In genomic region chr2:179537800-179538450, GRCm38 (mm10) we compare ENCODE assay signal across 11 mouse cellular contexts.
DNase-seq lines count a peak whose midpoint lies in the region; ATAC-seq lines count a peak whose summit lies in the region.
"Had no signal": no experiment of that assay in that cellular context is flagged by ENCODE, and none has a peak within 500 bp of the region (broad histone marks: within the 10 kb centered on the region; RNA-seq: fewer than 3 reads in every experiment).

No protein-coding gene starts in this region.

- H3K27ac ChIP-seq in heart, embryonic 11.5 days (ENCODE audit: low read depth, low read length): no peak overlapping the region
- H3K27ac ChIP-seq in embryonic facial prominence, embryonic 12.5 days: no peak overlapping the region
- peak overlapping the region; percentile 61 for H3K27ac ChIP-seq in hindbrain, embryonic 11.5 days (ENCODE audit: low read depth, low read length)
- H3K27ac ChIP-seq in midbrain, embryonic 14.5 days (replicated peaks; ENCODE audit: low read depth, low read length): peak overlapping the region; percentile 78

- intact Hi-C loops in heart, postnatal 36 days (cut with DNase I): no loop called here

- no peak for ATAC-seq in heart, embryonic 11.5 days (replicated peaks; ENCODE audit: insufficient number of reproducible peaks, low FRiP score, low TSS enrichment)
- ATAC-seq in embryonic facial prominence, embryonic 12.5 days (ENCODE audit: insufficient number of reproducible peaks, insufficient read depth, low FRiP score, low TSS enrichment): peak; percentile 37; the same call in 1 of the 2 replicates
- peak; percentile 44 for ATAC-seq in hindbrain, embryonic 11.5 days (ENCODE audit: low FRiP score)
- ATAC-seq in midbrain, embryonic 14.5 days (ENCODE audit: low FRiP score, low TSS enrichment): no peak; the same call in none of the 2 replicates
- no peak for ATAC-seq in megakaryocyte progenitor cell, adult 5-6 weeks (replicated peaks; ENCODE audit: poor library complexity)
- ATAC-seq: CD4-positive, CD25-positive, alpha-beta regulatory T cell, adult 4 months had no signal

- H3K4me3 ChIP-seq in heart, embryonic 11.5 days (ENCODE audit: low read depth, low read length): no peak overlapping the region
- no peak overlapping the region for H3K4me3 ChIP-seq in embryonic facial prominence, embryonic 12.5 days
- no peak overlapping the region for H3K4me3 ChIP-seq in hindbrain, embryonic 11.5 days (ENCODE audit: low read depth, low read length)
- no peak overlapping the region for H3K4me3 ChIP-seq in midbrain, embryonic 14.5 days (replicated peaks; ENCODE audit: low read depth, low read length)

- no peak for DNase-seq in heart, postnatal 36 days
- DNase-seq in hindbrain, embryonic 11.5 days (ENCODE audit: low spot score): no peak
- peak; percentile 56 for DNase-seq in midbrain, embryonic 14.5 days
- DNase-seq in adrenal gland, postnatal 36 days: no peak
- DNase-seq in left cerebral cortex, adult 8-10 months (ENCODE audit: low spot score in 2 of 2): no peak
- DNase-seq: heart, postnatal 14 days; thymus, adult 18-20 months had no signal

- 46% methylated on average over 3 of the region's 3 CpGs for WGBS in heart, embryonic 11.5 days (ENCODE audit: insufficient replicate concordance)
- 24% methylated on average over 3 of the region's 3 CpGs for WGBS in embryonic facial prominence, embryonic 12.5 days
- WGBS in hindbrain, embryonic 11.5 days: 25% methylated on average over 3 of the region's 3 CpGs
- WGBS in midbrain, embryonic 14.5 days: 11% methylated on average over 3 of the region's 3 CpGs

- no peaks in the 10 kb centered on the region for H3K9me3 ChIP-seq in heart, embryonic 11.5 days (replicated peaks; ENCODE audit: control insufficient read depth, low read length)
- no peaks in the 10 kb centered on the region for H3K9me3 ChIP-seq in embryonic facial prominence, embryonic 12.5 days
- no peaks in the 10 kb centered on the region for H3K9me3 ChIP-seq in hindbrain, embryonic 11.5 days (ENCODE audit: control insufficient read depth, low read length)
- no peaks in the 10 kb centered on the region for H3K9me3 ChIP-seq in midbrain, embryonic 14.5 days (ENCODE audit: control insufficient read depth, low read length)

- no peaks in the 10 kb centered on the region for H3K36me3 ChIP-seq in heart, embryonic 11.5 days (ENCODE audit: control insufficient read depth, insufficient read depth, low read length)
- no peaks in the 10 kb centered on the region for H3K36me3 ChIP-seq in embryonic facial prominence, embryonic 12.5 days
- H3K36me3 ChIP-seq in hindbrain, embryonic 11.5 days (ENCODE audit: control insufficient read depth, insufficient read depth, low read length): no peaks in the 10 kb centered on the region
- H3K36me3 ChIP-seq in midbrain, embryonic 14.5 days (ENCODE audit: control insufficient read depth, insufficient read depth, low read length): no peaks in the 10 kb centered on the region

- no peak overlapping the region for H3K9ac ChIP-seq in heart, embryonic 11.5 days (ENCODE audit: low read depth, low read length)
- no peak overlapping the region for H3K9ac ChIP-seq in embryonic facial prominence, embryonic 12.5 days
- H3K9ac ChIP-seq in hindbrain, embryonic 11.5 days (ENCODE audit: low read depth, low read length): no peak overlapping the region
- H3K9ac ChIP-seq in midbrain, embryonic 14.5 days (replicated peaks; ENCODE audit: low read length): peak overlapping the region; percentile 34; the same call in 1 of the 2 replicates

- H3K27me3 ChIP-seq in heart, embryonic 11.5 days (ENCODE audit: control insufficient read depth, insufficient read depth, low read length): 0 out of 2 replicates have a peak, but pooled peaks cover 3% of the 10 kb centered on the region
- 0 out of 2 replicates have a peak, but pooled peaks cover 12% of the 10 kb centered on the region for H3K27me3 ChIP-seq in embryonic facial prominence, embryonic 12.5 days
- H3K27me3 ChIP-seq in hindbrain, embryonic 11.5 days (ENCODE audit: control insufficient read depth, insufficient read depth, low read length): no peaks in the 10 kb centered on the region
- no peaks in the 10 kb centered on the region for H3K27me3 ChIP-seq in midbrain, embryonic 14.5 days (ENCODE audit: control insufficient read depth, insufficient read depth, low read length)

- peak overlapping the region; percentile 6; the same call in 1 of the 2 replicates for H3K4me2 ChIP-seq in heart, embryonic 11.5 days
- H3K4me2 ChIP-seq in embryonic facial prominence, embryonic 12.5 days (replicated peaks): peak overlapping the region; percentile 19; the same call in 1 of the 2 replicates
- no peak overlapping the region for H3K4me2 ChIP-seq in hindbrain, embryonic 11.5 days (replicated peaks; ENCODE audit: low read depth, low read length)
- H3K4me2 ChIP-seq in midbrain, embryonic 14.5 days (ENCODE audit: low read length): peak overlapping the region; percentile 41

- no peaks in the 10 kb centered on the region for H3K4me1 ChIP-seq in heart, embryonic 11.5 days (ENCODE audit: control insufficient read depth, insufficient read depth, low read length)
- peaks cover 21% of the 10 kb centered on the region for H3K4me1 ChIP-seq in embryonic facial prominence, embryonic 12.5 days
- H3K4me1 ChIP-seq in hindbrain, embryonic 11.5 days (replicated peaks; ENCODE audit: control insufficient read depth, insufficient read depth, low read length): peaks cover 16% of the 10 kb centered on the region; the same call in 1 of the 2 replicates
- H3K4me1 ChIP-seq in midbrain, embryonic 14.5 days (ENCODE audit: control insufficient read depth, insufficient read depth, low read length): peaks cover 31% of the 10 kb centered on the region

Comparison
In these comparisons a context has a peak if more than half of its experiments do, and no peak if none do; other contexts are left out.
1. ATAC-seq: peak in embryonic facial prominence, embryonic 12.5 days (single experiment) and hindbrain, embryonic 11.5 days (single experiment); none in heart, embryonic 11.5 days (single experiment), midbrain, embryonic 14.5 days (single experiment) and megakaryocyte progenitor cell, adult 5-6 weeks (single experiment).
2. H3K27ac ChIP-seq: peak in hindbrain, embryonic 11.5 days (single experiment) and midbrain, embryonic 14.5 days (single experiment); none in heart, embryonic 11.5 days (single experiment) and embryonic facial prominence, embryonic 12.5 days (single experiment).